Mouse (Mus musculus): ENCODE results near the gene Acp2.
A peak's percentile ranks its signal among the peaks of the same experiment; 100 is the strongest.

The Acp2 gene

DNA sequence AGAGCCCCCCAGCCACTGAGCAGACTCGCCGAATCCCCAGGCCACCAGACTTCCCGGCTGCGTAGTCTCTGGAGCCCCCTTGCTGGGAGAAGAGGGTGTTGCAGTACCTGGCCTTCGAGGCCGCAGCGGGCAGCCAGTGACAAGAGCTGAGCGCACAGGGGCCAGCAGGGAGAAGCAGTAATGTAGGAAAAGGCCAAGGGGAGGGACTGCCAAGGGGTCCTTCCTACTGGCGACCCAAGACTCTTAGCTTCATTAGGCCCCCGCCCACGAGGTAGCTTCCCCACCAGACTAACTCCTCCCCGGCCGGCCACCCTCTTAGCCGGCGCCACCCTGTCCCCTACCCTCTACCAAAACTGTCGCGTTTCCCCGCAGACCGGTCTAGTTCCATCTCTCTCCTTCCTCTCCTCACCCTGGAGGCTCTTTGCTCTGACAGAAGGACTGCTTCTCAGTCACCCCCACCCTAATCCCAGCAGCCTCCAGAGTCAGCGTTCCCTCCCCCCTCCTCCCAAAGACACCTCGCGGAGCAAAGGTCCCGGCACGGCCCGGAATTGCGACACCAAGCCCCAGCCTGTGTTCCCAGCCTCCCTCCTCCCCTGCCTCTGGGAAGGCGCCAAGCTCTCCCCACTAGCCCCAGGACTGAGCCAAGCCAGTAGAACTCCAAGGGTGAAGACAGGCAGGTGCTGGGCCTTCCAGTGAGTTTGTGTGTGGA lies 7.9 kb upstream of the Acp2 start:
- peak; percentile 59 for DNase-seq (ENCODE audit: low read depth, low spot score)

DNA sequence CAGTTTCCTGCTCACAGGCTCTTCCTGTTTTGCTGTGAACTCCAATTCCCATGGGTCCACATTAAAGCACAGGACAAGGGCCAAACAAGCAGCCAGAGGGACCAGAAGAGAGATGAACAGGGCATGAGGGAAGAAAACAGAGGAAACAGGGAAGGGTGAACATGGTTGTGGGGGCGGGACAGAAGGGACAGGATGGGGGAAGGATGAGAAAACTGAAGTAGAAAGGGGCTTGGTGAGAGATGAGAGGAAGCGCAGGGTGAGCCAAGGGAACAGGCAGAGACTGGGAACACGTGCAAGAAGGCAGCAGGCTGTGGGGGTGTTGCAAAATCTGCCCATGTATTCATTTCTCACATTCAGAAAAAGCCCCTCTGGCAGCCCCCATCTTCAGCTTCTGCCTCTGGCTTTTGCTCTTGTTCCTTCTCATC lies 6.1 kb upstream of the Acp2 start:
- no peak for DNase-seq (ENCODE audit: low read depth, low spot score)

DNA sequence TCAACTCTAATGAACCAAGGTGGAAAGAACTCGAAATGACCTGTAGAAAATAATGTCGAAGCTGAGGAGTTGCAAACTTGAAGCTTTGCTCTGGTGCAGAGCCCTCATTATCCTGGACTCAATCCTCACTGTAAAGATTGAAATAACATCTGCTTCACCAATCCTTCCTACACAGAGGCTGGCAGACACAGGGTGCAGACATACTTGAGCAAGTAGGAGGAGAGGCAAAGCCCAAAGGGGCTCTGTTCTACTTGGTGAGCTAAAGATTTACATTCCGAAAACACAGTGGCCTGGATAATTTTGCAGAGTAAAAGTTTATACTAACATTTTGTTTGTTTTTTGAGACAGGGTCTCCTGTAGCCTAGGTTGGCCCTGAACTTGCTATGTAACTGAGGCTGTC lies 3.8 kb upstream of the Acp2 start:
- DNase-seq (ENCODE audit: low read depth, low spot score), result no peak

DNA sequence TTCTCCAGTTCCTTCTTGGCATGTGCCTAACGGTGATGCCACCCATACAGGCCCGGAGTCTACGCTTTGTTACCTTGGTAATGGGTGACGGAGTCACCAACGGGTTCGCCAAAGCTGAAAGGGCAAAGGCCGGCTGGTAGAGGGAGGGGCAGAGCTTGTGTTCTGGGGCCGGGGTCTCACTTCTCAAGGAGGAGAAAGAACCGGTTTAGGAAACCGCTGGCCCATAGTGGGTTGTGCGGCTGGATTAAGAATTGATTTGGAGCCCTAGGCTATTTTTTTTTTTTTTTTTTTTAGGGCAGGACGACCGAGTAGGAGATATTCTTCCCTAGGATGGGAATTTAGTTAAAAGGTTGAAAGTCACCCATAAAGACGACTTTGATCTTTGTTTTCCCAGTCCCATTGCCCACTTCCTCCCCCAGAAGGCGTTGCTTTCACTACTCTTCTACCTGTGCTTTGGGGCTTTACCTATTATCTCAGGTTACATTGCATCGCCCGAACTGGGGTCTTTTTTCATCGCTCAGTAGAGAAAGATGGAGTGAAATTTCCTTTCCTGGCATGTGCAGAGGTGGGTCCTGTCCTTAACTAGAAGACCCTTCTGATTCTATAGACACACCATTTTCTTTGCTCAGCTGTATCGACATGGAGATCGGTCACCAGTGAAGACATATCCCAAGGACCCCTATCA lies 429 bp downstream of the Acp2 start:
- DNase-seq (ENCODE audit: low read depth, low spot score), result no peak

DNA sequence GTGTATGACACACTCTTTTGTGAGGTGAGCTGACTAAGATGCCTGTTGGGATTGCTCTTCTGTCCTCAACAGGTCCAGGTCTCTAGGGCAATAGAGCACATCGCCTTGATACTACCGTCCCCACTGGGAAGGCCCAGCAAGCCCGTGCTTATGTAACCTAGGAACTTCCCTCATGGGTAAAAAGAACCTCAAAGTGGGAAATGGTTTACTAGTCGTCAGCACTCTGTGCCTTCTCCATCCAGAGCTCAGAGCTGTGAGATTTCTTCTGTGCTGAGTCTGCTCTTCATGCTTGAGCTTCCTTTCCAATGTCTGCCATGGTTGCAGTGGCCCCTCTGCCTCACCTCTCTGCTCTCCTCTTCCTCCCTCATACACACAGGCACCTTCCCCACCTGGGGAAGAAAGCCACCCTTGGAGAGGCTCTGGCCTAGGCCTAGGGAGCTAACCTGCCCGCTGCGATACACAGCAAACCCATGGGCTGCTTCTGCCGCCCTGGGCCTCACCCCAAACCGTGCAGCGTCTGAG lies 3.6 kb downstream of the Acp2 start:
- no peak for DNase-seq (ENCODE audit: low read depth, low spot score)

DNA sequence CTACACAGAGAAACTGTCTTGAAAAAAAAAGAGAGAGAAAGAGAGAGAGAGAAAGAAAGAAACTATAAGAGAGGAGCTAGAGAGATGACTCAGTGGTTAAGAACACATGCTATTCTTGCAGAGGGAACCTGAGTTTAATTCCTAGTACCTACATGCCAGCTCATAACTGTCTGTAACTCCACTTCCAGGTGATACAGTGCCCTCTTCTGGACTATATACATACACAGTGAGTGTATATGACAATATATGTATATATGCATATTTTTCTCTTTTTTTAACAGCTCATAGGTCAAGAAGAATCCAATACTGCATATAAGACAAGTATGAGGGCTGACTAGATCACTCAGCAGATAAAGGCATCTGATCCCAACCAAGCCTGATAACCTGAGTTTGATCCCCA lies 10.6 kb downstream of the Acp2 start:
- DNase-seq (ENCODE audit: low read depth, low spot score), result no peak

DNA sequence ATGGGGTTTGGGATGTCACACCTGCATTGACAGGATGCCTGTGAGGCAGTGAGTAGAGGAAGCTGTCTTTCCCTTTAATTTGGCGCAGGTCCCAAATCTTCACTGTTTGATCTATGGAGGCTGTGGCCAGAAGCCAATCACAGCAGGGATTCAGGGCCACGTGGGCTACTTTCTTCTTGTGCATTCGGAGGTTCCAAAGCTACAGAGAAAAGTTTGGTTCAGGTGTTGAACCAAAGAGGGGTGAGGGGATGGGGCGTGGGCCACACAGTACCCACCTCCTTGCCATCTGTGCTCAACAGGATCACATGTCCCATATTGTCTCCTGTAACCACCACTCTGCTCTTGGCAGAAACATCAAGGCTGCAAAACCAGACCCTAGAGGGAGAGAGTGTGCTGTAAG lies 14.3 kb downstream of the Acp2 start:
- DNase-seq (ENCODE audit: low read depth, low spot score), result peak; percentile 21

DNA sequence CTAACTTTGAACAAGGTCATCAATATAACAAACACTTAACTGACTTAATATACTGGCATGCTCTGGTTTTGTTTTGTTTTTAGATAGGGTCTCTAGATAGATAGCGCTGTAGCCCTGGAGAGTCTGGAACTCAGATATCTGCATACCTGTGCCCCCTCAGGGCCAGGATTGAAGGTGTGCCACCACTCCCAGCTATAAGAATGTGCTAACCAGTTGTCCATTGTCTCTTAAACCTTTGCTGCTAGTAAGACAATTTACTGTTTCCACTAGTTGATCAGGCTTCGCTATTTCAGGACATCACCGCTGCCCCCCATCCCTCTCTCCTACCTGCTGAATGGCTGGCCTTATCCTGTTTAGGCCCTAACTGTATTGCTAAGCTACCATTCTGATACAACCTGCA lies 17.8 kb downstream of the Acp2 start:
- DNase-seq (ENCODE audit: low read depth, low spot score), result peak; percentile 61

DNA sequence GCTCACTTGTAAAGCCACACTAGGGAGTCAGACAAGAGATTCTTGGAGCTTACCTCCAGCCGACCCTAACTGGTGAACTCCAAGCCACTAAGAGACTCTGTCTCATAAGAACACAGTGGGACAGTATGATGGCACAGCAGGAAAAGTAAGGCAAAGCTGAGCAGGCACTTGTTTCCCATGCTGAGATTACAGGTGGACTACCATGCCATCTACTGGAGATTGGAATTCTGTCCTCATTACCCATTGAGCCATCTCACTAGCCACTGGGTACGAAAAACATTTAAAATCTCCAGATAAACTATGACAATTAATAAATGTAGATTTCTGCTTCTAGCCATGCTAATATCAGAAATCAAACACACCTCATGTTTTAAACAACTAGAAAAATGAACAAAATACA lies 20.9 kb downstream of the Acp2 start:
- DNase-seq (ENCODE audit: low read depth, low spot score), result no peak

DNA sequence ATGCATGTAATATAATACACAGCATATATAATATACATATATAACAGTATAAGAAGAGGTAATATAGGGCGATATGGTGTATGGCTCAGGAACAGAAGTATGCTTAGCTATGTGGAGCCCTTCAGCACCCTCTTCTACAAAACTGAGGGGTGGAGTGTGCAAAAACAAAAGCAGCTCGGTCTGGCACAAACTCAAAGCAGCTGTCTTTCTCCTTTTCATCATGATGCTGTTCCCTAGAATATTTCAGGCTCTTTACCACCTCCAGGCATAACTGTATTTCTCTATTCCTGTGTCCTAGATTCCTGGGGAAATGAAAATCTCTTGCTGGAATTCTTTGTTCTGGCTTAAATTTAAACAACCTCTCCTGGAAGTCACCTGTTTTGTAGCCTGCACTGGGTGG lies 27.1 kb downstream of the Acp2 start:
- no peak for DNase-seq (ENCODE audit: low read depth, low spot score)

DNA sequence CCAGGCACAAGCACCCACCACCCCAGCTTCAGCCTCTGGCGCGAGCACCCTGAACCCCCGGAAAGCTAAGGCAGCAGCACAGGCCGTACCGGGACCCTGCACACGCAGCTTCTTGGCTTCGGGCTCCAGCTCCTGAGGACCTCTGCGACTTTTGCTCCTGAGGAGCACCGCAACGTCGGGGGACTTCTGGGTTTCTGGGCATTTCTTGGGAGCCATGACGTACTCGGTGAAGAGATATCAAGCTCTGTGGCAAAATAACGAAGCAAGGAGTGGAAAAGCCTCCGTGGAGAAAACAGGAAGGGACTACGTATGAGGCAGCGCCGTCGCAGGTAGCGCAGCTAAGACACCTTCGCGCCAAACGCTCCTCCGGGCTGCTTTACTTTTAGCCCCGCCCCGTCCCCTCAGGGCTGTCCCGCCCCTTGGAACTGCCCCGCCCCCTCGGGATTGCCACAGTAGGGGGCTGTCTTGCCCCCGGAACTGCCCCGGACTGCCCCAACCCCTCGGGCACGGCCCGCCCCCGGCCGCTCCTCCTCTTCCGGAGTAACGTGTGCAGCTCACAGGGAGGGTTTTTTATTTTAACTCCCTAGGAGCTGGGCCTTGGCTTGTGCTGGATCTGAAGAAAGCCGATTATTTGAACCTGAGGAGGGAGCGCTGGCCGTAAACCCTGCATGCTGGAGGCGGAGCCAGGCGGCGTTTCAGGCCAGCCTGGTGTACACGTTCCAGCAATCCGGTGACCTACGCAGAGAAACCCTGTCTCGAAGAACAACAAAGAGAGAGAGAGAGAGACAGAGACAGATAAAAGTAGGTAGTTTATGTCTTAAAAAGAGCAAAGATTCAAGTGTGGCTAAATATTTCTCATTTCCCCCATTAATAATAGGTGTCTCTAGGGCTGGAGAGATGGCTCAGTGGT lies 34.2 kb downstream of the Acp2 start, which contains the start of gene Ddb2:
TSS of gene Ddb2 (minus strand) at position 382 of the 910 bp plus-strand sequence.
- peak; percentile 98 for DNase-seq (ENCODE audit: low read depth, low spot score)

DNA sequence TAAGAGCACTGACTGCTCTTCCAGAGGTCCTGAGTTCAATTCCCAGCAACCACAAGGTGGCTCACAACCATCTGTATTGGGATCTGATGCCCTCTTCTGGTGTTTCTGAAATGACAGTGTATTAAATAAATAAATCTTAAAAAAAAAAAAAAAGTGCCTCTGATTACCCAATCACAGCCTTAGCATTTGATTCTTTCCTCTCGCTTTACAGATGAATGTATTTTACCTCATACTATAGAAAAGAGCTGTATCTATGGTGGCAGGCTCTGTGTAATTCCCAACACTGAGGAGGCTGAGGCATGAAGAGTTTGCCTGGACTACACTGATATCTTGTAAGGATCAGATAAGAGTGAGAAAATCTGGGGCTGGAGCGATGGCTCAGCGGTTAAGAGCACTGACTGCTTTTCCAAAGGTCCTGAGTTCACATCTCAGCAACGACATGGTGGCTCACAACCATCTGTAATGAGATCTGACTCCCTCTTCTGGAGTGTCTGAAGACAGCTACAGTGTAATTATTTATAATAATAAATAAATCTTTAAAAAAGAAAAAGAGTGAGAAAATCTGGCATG lies 34.9 kb downstream of the Acp2 start:
- peak; percentile 59 for DNase-seq (ENCODE audit: low read depth, low spot score)

DNA sequence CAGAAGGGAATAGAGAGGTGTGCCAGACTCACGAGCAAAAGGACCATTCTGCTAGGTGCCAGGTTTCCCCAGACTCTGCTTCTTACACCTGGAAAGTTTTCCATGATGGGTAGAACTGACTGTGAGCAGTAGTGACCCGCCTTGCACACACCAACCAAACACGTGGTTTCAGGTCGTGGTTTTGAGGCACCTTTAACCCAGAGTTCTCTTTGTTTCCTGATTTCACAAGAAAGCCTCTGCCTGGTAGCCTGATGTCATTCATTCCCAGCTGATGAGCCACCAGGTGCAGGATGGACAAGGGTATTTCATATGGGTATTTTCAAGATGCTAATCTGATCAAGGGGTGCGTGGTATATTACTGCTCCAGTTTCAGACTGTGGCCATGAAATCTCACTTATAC lies 39.9 kb downstream of the Acp2 start:
- DNase-seq (ENCODE audit: low read depth, low spot score), result no peak

DNA sequence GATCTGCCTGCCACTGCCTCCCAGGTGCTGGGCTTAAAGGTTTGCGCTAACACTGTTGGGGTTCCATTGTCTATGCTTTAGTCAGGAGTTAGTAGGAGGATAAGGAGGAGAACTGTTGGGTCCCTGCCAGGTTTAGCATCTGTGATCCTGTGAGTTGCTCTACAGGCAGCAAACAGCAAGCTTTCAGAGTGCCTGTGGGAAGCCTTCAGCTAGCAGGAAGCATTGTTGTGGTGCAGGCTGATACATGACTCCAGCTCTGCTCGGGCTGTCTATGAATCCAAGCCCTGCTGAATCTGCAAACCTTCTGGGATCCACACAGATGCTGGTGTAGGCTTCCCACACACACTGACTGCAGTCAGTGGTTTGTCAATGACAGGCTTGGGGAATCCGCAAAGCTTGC lies 40.7 kb downstream of the Acp2 start:
- DNase-seq (ENCODE audit: low read depth, low spot score), result no peak

DNA sequence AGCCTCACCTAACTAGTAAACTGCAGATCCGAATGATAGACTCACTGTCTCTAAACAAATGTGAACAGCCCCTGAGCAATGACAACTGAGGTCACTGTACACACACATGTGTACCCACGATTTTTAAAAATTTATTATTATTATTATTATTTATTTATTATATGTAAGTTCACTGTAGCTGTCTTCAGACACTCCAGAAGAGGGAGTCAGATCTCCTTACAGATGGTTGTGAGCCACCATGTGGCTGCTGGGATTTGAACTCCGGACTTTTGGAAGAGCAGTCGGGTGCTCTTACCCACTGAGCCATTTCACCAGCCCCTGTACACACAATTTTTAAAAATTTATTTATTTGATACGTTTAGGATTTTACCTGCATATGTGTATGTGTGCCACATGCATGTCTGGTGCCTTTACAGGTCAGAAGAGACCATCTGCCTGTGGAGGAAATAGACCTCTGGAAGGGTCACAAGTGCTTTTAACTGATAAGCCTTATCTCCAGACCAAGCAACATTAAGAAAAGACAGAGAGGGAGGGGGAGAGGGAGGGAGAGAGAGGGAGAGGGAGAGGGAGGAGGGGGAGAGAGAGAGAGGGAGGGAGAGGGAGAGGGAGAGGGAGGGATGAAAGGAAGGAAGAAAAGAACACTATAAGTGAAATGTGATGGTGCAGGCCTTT lies 42.0 kb downstream of the Acp2 start:
- no peak for DNase-seq (ENCODE audit: low read depth, low spot score)

DNA sequence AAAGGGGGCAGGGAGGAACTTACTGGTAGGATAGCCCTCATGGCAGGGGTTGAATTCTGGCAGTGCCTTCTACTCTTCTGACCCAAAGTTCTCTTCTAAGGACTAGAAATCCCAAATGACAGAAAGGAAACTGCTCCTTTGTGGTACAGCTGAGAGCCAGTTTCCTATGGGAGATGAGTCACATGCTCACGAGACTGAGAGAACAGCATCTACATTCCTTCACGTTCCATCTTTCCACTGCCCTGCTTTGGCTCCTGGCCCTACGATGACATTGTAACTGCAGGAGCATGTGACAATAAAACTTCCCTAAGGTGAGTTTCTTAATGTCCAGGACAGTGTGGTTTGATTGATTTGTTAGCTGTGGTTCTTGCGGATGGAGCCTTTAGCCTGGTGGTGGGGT lies 45.7 kb downstream of the Acp2 start:
- DNase-seq (ENCODE audit: low read depth, low spot score), result no peak

DNA sequence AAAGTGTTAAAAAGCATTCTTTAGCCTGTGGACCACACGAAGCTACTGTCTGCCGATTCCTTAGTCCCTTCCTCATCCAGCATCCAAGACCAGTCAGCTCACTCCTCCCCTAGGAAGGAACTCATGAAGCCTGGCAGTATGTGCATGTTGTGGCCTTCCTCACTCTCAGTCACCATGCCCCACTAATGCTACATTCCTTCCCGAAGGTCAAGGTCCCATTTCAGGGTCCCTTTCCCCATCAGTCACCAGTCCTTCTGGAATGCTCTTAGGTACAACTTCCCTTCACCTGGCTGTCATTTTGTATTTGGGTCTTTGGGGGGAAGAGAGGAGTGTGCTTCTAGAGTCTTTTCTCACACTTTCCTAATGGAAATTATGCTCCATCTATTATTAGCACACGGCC lies 49.3 kb downstream of the Acp2 start:
- no peak for DNase-seq (ENCODE audit: low read depth, low spot score)

DNA sequence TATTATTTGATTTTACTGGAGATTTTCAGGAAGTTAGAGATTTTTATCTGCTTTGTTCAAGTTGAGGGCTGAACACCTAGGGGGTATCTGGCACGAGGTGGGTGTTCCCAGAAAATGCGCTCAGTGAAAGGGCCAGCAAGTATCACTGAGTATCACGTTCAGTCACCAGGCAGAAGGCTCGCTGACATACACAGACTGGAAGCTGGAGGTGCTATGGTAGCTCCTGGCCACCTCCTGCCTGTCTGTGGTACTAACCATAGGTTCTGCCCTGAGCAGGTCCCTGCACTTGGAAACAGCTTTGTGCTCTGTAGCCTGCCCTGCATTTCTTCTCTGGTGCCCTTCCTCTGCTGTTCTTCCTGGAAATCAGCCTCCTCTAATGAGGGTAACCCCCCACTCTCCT lies 49.8 kb downstream of the Acp2 start:
- DNase-seq (ENCODE audit: low read depth, low spot score), result no peak

DNA sequence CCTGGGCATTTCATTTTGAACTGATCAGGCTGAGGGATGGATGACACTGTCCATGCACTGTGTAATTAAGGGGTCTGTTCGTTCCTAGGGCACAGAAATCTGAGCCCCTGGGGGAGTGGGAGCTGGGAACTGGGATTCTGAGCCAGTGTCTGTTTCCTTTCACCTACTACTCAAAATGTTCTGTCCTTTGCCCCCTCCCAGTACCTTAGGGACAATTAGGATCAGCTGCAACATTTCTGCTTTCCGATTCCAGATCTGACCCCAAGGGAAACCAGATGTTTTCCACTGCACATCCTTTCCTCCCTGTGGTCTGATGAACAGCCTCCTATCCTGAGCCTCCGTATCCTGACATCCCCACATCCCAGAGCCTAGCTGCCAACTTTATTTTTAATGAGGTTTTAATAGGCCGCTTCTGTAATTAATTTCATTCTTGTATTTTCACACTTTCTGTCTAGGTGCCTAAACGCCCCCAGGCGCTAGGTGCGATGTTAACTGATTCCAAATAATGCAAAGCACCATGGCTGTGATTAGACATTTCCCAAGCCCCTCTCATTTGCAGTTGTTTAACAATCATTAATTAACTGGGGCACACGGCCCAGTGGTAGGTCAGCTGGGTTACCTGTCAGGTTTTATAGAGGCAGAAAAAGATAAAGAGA lies 52.2 kb downstream of the Acp2 start:
- DNase-seq (ENCODE audit: low read depth, low spot score), result no peak

DNA sequence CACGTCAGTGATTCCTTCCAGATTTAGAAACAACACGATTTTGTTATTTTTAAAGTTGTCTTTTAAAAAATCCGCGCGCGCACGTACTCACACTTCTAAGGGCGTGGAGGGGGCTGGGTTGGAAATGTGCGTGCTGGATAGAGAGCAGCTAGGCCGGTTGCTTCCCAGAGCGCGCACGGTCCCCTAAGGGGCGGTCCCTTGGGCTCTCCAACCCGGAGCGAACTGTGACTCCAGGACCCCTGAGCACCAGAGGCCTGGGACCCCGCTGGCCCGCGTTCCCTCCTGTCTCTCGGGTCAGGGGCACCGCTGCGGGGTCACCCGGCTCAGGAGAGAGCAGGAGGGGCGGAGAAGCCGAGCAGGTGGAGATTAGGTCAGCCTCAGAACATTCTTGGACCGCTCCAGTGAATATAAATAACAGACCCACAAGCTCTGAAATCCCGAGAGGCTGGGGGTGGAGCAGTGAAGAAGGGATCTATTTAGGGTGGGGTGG lies 53.0 kb downstream of the Acp2 start, which contains the start of gene Pacsin3:
TSS of gene Pacsin3 (plus strand) at position 294 of the 490 bp plus-strand sequence.
- peak; percentile 39 for DNase-seq (ENCODE audit: low read depth, low spot score)
